Mouse (Mus musculus) CH12.LX (cell line): ENCODE data around the gene Nsg1. TPM values are rescaled to one million over a fixed set of nuclear protein-coding genes. Genes with fewer than 3 reads are reported as not detected.
A peak's percentile ranks its signal among the peaks of the same experiment; 100 is the strongest.

ENCODE experiments used
- DNase-seq: peaks from one replicate; pipeline ENCODE4 v3.0.0-alpha.2; 2013; ENCODE audit errors: extremely low read depth
- H3K27ac ChIP-seq: 2 replicates; pipeline ENCODE4 v1.5.1; 2012; ENCODE audit warnings: low read depth, mild to moderate bottlenecking, control low read depth, moderate library complexity; ENCODE audit not compliant: insufficient read depth
- H3K27me3 ChIP-seq: replicated peaks from 2 replicates; pipeline ENCODE3; 2012; ENCODE audit warnings: inconsistent platforms
- H3K36me3 ChIP-seq, 2 experiments: replicated peaks in 1 of 2; 2 replicates each; pipeline versions ENCODE3 to v1.6.1; 2012; ENCODE audit warnings: inconsistent platforms in 1 of 2, low read length in 1 of 2, mild to moderate bottlenecking in 1 of 2, mixed read lengths in 1 of 2, moderate library complexity in 1 of 2; ENCODE audit not compliant: control insufficient read depth in 1 of 2, insufficient read depth in 1 of 2
- H3K4me1 ChIP-seq, 2 experiments: 2 replicates each; pipeline ENCODE4 v1.6.1; 2012; ENCODE audit warnings: inconsistent platforms in 1 of 2, moderate library complexity in 1 of 2; ENCODE audit not compliant: insufficient read depth in 2 of 2, control insufficient read depth in 1 of 2
- H3K4me2 ChIP-seq: 2 replicates; pipeline ENCODE4 v1.6.1; 2012; ENCODE audit warnings: low read depth, mild to moderate bottlenecking, control low read depth; ENCODE audit not compliant: poor library complexity, insufficient read depth, severe bottlenecking
- H3K4me3 ChIP-seq, 3 experiments: fragments of 150-350 bp in 1 of 3; sonication (generic) in 1 of 3; replicated peaks in 1 of 3; 2 replicates each; pipeline versions ENCODE3 to v1.5.1; 2011 to 2012; ENCODE audit warnings: low read depth in 2 of 3, low read length in 2 of 3, mild to moderate bottlenecking in 2 of 3, moderate library complexity in 2 of 3, control low read depth in 1 of 3, improper control_type of control experiment in 1 of 3, inconsistent platforms in 1 of 3, mixed read lengths in 1 of 3; ENCODE audit not compliant: poor library complexity in 1 of 3
- H3K79me2 ChIP-seq: replicated peaks from 2 replicates; pipeline ENCODE4 v1.6.1; 2012; ENCODE audit warnings: mild to moderate bottlenecking, moderate library complexity; ENCODE audit not compliant: control insufficient read depth, poor library complexity, insufficient read depth, severe bottlenecking; ENCODE audit errors: extremely low read depth
- H3K9ac ChIP-seq: 2 replicates; pipeline ENCODE4 v1.6.1; 2012; ENCODE audit warnings: low read depth, mild to moderate bottlenecking, control low read depth, moderate library complexity; ENCODE audit not compliant: insufficient read depth
- H3K9me3 ChIP-seq: replicated peaks from 2 replicates; pipeline ENCODE3; 2012; ENCODE audit warnings: low read length, inconsistent platforms, mixed read lengths
- CTCF ChIP-seq, 2 experiments: IDR thresholded peaks in 1 of 2; conservative IDR thresholded peaks in 1 of 2; 2 replicates each; pipeline ENCODE4 v1.5.1; 2011 to 2012; ENCODE audit warnings: low read depth in 2 of 2, low read length in 2 of 2, improper control_type of control experiment in 1 of 2, inconsistent platforms in 1 of 2, mild to moderate bottlenecking in 1 of 2, moderate library complexity in 1 of 2
- JUND ChIP-seq: conservative IDR thresholded peaks from 2 replicates; pipeline ENCODE4 v1.6.1; 2011; ENCODE audit warnings: low read depth, low read length, improper control_type of control experiment
- MAFK ChIP-seq: IDR thresholded peaks from 2 replicates; pipeline ENCODE4 v1.6.1; 2011; ENCODE audit warnings: low read length, improper control_type of control experiment; ENCODE audit not compliant: insufficient replicate concordance
- MAZ ChIP-seq: IDR thresholded peaks from 2 replicates; pipeline ENCODE4 v1.6.1; 2012; ENCODE audit warnings: low read depth, mild to moderate bottlenecking, inconsistent platforms, low read length, improper control_type of control experiment, moderate library complexity
- MYC ChIP-seq: IDR thresholded peaks from 2 replicates; pipeline ENCODE4 v1.6.1; 2011; ENCODE audit warnings: low read depth, mild to moderate bottlenecking, improper control_type of control experiment, low read length
- NELFE ChIP-seq: IDR thresholded peaks from 2 replicates; pipeline ENCODE4 v1.6.1; 2011; ENCODE audit warnings: low read depth, low read length, improper control_type of control experiment
- NRF1 ChIP-seq: IDR thresholded peaks from 2 replicates; pipeline ENCODE4 v1.6.1; 2014; ENCODE audit warnings: low read depth, mild to moderate bottlenecking, inconsistent platforms, low read length, improper control_type of control experiment, moderate library complexity
- POLR2A ChIP-seq: IDR thresholded peaks from 2 replicates; pipeline ENCODE4 v1.6.1; 2011; ENCODE audit warnings: low read depth, mild to moderate bottlenecking, improper control_type of control experiment, low read length
- RAD21 ChIP-seq: IDR thresholded peaks from 2 replicates; pipeline ENCODE4 v1.6.1; 2011; ENCODE audit warnings: low read depth, mild to moderate bottlenecking, low read length, improper control_type of control experiment, moderate library complexity
- SIN3A ChIP-seq: IDR thresholded peaks from 2 replicates; pipeline ENCODE4 v1.6.1; 2012; ENCODE audit warnings: low read length, improper control_type of control experiment, inconsistent platforms
- SMC3 ChIP-seq: IDR thresholded peaks from 2 replicates; pipeline ENCODE4 v1.6.1; 2011; ENCODE audit warnings: low read depth, low read length, improper control_type of control experiment
- USF1 ChIP-seq: IDR thresholded peaks from 2 replicates; pipeline ENCODE4 v1.6.1; 2014; ENCODE audit warnings: low read depth, mild to moderate bottlenecking, inconsistent platforms, low read length, improper control_type of control experiment
- ZC3H11A ChIP-seq: IDR thresholded peaks from 2 replicates; pipeline ENCODE4 v1.6.1; 2012; ENCODE audit warnings: low read depth, mild to moderate bottlenecking, inconsistent platforms, low read length, improper control_type of control experiment
- ZKSCAN1 ChIP-seq: IDR thresholded peaks from 2 replicates; pipeline ENCODE4 v1.6.1; 2012; ENCODE audit warnings: low read depth, inconsistent platforms, low read length, improper control_type of control experiment, borderline replicate concordance
- ZNF384 ChIP-seq: IDR thresholded peaks from 2 replicates; pipeline ENCODE4 v1.6.1; 2012; ENCODE audit warnings: low read depth, low read length, improper control_type of control experiment, inconsistent platforms
- dilution Hi-C: fragments of 300-500 bp; cut with MboI; formaldehyde crosslinking; loops from 2 replicates; pipeline ENCODE4 v1.14.3; 2020; ENCODE audit warnings: low sequenced_read_pairs; ENCODE audit not compliant: extremely low pct_unique_long_range_greater_than_20kb, extremely low pct_ligation_motif_present
- in situ Hi-C: fragments of 300-500 bp; cut with MboI; formaldehyde crosslinking; loops from 3 replicates; pipeline ENCODE4 v1.14.3; 2019; ENCODE audit warnings: low sequenced_read_pairs, low pct_ligation_motif_present, low pct_unique_long_range_greater_than_20kb, mixed read lengths
- polyA plus RNA-seq: library from polyadenylated mRNA; unstranded; fragments of >175 nt; gene quantifications from 2 replicates; pipeline ENCODE4 v1.2.1, GENCODE M21; 2012; ENCODE audit warnings: low read depth; ENCODE audit not compliant: insufficient read length
- total RNA-seq, 2 experiments: library from RNA; depleted of rRNA; stranded (reverse); fragments of 300-350 nt in 1 of 2; fragments of >200 nt in 1 of 2; gene quantifications; 2 replicates each; pipeline ENCODE4 v1.2.3; 2012 to 2014

Nsg1 gene
- total and polyA plus RNA-seq, 3 experiments, result 0.04 TPM; not detected in 2

DNA sequence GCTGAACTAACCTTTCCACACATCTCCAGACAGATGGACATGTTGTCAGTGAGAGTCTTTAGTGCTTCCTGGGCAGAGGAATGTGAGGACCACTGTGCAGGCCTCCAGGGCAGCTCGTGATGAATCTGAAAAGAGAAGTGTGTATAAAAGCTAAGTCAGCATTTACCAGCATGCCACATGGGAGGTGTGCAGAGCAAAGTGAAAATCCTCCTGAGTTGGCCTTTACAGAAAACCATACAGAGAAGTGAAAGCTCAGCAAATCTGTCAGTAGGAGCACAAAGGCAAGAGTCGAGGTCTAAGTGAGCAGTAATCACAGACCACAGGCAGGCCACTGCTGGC lies 67.8 kb downstream of the Nsg1 start:
- H3K79me2 ChIP-seq, result no peaks in the 10 kb centered on the region
- H3K4me3 ChIP-seq, result no peak overlapping the region
- TF ChIP-seq CTCF (conservative IDR thresholded peaks at IDR 0.05 in 1 of 2, IDR thresholded peaks at IDR 0.05 in 1 of 2; ENCODE audit: low read depth in 2 of 2, low read length in 2 of 2) (no peak), MAFK (peak; percentile 68; the same call in 1 of the 2 replicates)
- no peak overlapping the region for H3K27ac ChIP-seq
- peaks cover 0 to 10% of the 10 kb centered on the region in 2 experiments; a peak in 2 of 4 replicates for H3K4me1 ChIP-seq
- H3K9me3 ChIP-seq, result no peaks in the 10 kb centered on the region
- H3K36me3 ChIP-seq, result peaks cover 0 to 26% of the 10 kb centered on the region in 2 experiments
- DNase-seq, result no peak
- H3K27me3 ChIP-seq, result no peaks in the 10 kb centered on the region
- no peak overlapping the region for H3K9ac ChIP-seq
- in situ Hi-C loops (loop anchor here (25.0 kb wide), 1 partner anchor 180 kb away; no protein-coding TSS in a partner anchor), dilution Hi-C loops (no loop called here)
- no peak overlapping the region for H3K4me2 ChIP-seq

DNA sequence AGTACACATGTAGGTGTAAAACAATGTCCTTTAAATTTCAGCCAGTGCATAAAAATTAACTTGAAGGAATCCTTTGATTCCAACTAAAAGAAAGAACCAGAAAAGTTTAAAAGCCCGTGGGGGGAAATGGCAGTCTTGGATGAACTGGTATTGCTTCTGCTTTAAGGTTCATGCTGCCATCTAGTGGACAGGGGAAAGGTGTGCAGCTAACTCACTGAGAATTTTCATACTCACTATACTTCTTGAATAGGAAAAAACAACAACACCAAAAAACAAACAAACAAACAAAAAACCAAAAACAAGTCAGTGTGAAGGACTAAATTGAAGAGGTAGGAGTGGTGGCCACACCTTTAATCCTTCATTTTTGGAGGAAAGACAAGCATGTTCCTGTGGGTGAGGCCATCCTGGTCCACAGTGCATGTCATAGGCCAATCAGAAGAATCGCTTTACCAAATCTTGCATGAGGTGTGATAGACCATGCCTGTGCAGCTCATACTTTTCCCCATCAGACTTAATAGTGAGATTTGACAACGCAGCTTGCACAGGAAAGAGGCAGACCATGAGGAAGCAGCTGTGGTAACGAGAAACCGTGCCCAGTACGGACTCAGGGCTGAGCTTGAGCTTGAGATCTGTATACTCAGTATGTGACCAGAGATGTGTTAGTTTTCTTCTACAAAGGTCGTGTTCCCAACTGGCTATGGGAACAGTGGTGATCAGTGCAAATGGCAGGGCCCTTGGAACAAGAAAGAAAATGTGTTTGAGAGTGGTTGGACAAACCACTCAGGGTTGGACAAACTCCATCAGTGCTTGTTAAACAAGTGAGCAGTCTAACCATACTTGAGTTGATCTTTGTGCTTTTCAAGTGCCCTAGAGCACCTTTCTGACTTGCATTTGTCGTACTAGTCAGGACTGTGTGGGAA lies 68.4 kb downstream of the Nsg1 start:
- Histone ChIP-seq H3K4me2 (no peak overlapping the region), H3K36me3 (peaks cover 0 to 23% of the 10 kb centered on the region in 2 experiments), H3K79me2 (no peaks in the 10 kb centered on the region), H3K9ac (no peak overlapping the region), H3K4me1 (peaks cover 0 to 4% of the 10 kb centered on the region in 2 experiments; a peak in 2 of 4 replicates), H3K27me3 (no peaks in the 10 kb centered on the region), H3K4me3 (no peak overlapping the region), H3K9me3 (no peaks in the 10 kb centered on the region), H3K27ac (no peak overlapping the region)
- dilution Hi-C loops, result no loop called here
- in situ Hi-C loops, result loop anchor here (25.0 kb wide), 1 partner anchor 179 kb away; no protein-coding TSS in a partner anchor
- TF ChIP-seq SIN3A, result no peak
- peak; percentile 76 for TF ChIP-seq RAD21
- TF ChIP-seq SMC3, result peak; percentile 54
- TF ChIP-seq CTCF (conservative IDR thresholded peaks at IDR 0.05 in 1 of 2, IDR thresholded peaks at IDR 0.05 in 1 of 2; ENCODE audit: low read depth in 2 of 2, low read length in 2 of 2), result peak; percentile 57 to 83
- no peak for TF ChIP-seq NRF1
- DNase-seq, result peak; percentile 51

DNA sequence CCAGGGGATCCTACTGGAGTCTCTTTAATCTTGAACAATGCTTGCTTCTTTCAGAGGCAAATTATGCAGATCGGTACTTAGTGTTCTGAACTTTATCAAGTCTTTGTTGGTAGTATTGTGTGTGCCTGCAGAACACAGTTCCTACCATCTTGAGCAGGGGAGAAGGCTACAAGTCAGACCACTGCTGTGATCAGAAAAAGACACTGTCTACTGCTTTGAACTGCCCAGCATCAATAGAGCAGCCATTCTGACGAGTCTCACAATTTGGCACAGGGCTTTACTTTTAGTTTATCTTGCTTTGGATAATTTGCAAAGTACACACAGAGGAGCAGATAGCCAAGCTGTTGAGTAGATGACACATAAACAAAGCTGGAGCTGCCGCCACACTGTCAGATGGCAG lies 69.1 kb downstream of the Nsg1 start:
- no peak overlapping the region for H3K4me3 ChIP-seq
- in situ Hi-C loops (loop anchor here (25.0 kb wide), 1 partner anchor 178 kb away; no protein-coding TSS in a partner anchor), dilution Hi-C loops (no loop called here)
- H3K4me2 ChIP-seq, result no peak overlapping the region
- no peak overlapping the region for H3K9ac ChIP-seq
- no peak for TF ChIP-seq ZC3H11A
- TF ChIP-seq USF1, result no peak
- no peak for TF ChIP-seq ZNF384
- TF ChIP-seq MAZ, result no peak
- TF ChIP-seq MYC, result no peak
- TF ChIP-seq ZKSCAN1, result no peak
- no peak for TF ChIP-seq NELFE
- TF ChIP-seq JUND, result no peak
- TF ChIP-seq SIN3A, result no peak
- no peak for TF ChIP-seq CTCF (conservative IDR thresholded peaks at IDR 0.05 in 1 of 2, IDR thresholded peaks at IDR 0.05 in 1 of 2; ENCODE audit: low read depth in 2 of 2, low read length in 2 of 2)
- no peak for TF ChIP-seq POLR2A
- H3K27ac ChIP-seq, result no peak overlapping the region
- no peaks in the 10 kb centered on the region for H3K79me2 ChIP-seq
- DNase-seq, result no peak
- no peaks in the 10 kb centered on the region for H3K27me3 ChIP-seq
- no peaks in the 10 kb centered on the region for H3K9me3 ChIP-seq
- H3K36me3 ChIP-seq, result peaks cover 0 to 20% of the 10 kb centered on the region in 2 experiments
- H3K4me1 ChIP-seq, result no peaks in the 10 kb centered on the region
